Mouse (Mus musculus) heart, postnatal 0 days (tissue): ENCODE results near the gene Fgf8. TPM values are rescaled to one million over a fixed set of nuclear protein-coding genes. Genes with fewer than 3 reads are reported as not detected.

Experiments
- ATAC-seq: fragments of 200-750 bp; cut with Nextera tagmentation; 2 replicates; pipeline ENCODE4 v1.8.0; 2017; ENCODE audit warnings: low read depth, moderate number of reproducible peaks, moderate library complexity; ENCODE audit not compliant: insufficient read depth
- DNase-seq: peaks from one replicate; pipeline ENCODE4 v3.0.0-alpha.2; 2016; ENCODE audit warnings: low spot score
- H3K27ac ChIP-seq: fragments of 300-500 bp; sonication (generic); 2 replicates; pipeline ENCODE4 v1.5.1; 2014; ENCODE audit warnings: low read depth, mild to moderate bottlenecking
- H3K27me3 ChIP-seq: fragments of 300-500 bp; sonication (generic); 2 replicates; pipeline ENCODE4 v1.6.1; 2014; ENCODE audit warnings: low read length, mixed read lengths; ENCODE audit not compliant: control insufficient read depth, insufficient read depth
- H3K36me3 ChIP-seq: fragments of 300-500 bp; sonication (generic); replicated peaks from 2 replicates; pipeline ENCODE4 v1.6.1; 2014; ENCODE audit warnings: low read length, mixed read lengths; ENCODE audit not compliant: control insufficient read depth, insufficient read depth
- H3K4me1 ChIP-seq: fragments of 300-500 bp; sonication (generic); 2 replicates; pipeline ENCODE4 v1.6.1; 2014; ENCODE audit warnings: antibody characterized with exemption; ENCODE audit not compliant: control insufficient read depth, insufficient read depth
- H3K4me2 ChIP-seq: fragments of 300-500 bp; sonication (generic); 2 replicates; pipeline ENCODE4 v1.6.1; 2014; ENCODE audit warnings: low read depth, mild to moderate bottlenecking, low read length, moderate library complexity
- H3K4me3 ChIP-seq: fragments of 300-500 bp; sonication (generic); 2 replicates; pipeline ENCODE4 v1.5.1; 2014; ENCODE audit warnings: low read depth, low read length
- H3K9ac ChIP-seq: fragments of 300-500 bp; sonication (generic); replicated peaks from 2 replicates; pipeline ENCODE4 v1.6.1; 2014; ENCODE audit warnings: low read depth, low read length, mixed read lengths
- H3K9me3 ChIP-seq: fragments of 300-500 bp; sonication (generic); replicated peaks from 2 replicates; pipeline ENCODE4 v1.6.1; 2016; ENCODE audit warnings: low read length; ENCODE audit not compliant: control insufficient read depth
- CTCF ChIP-seq: IDR thresholded peaks from 2 replicates; pipeline ENCODE4 v1.5.1; 2016; ENCODE audit warnings: antibody characterized with exemption, control low read depth, low read depth
- EP300 ChIP-seq: IDR thresholded peaks from 2 replicates; pipeline ENCODE4 v1.6.1; 2016; ENCODE audit warnings: antibody characterized with exemption, low read depth
- WGBS: fragments of 180-500 bp; shearing (Covaris S2); extraction: QIAGEN DNeasy Blood & Tissue Kit; methylation state at CpG from one replicate; pipeline ENCODE4 v1.1.7; 2014; 5-methylcytosine and 5-hydroxymethylcytosine counted together
- polyA plus RNA-seq: library from polyadenylated mRNA; unstranded; fragments of >200 nt; fragmentation: Nextera tagmentation; extraction: Ambion mirVana; gene quantifications from 2 replicates; pipeline ENCODE4 v1.2.1, GENCODE M21; 2015
- total RNA-seq: library from RNA; depleted of rRNA; stranded (reverse); fragments of >200 nt; gene quantifications from 2 replicates; pipeline ENCODE4 v1.2.3, GENCODE M21; 2014; ENCODE audit warnings: low replicate concordance

The Fgf8 gene
- total and polyA plus RNA-seq, 2 experiments from 2014 or later: not detected

GRCm38 (mm10) chr19:45737846-45738484, 4.8 kb downstream of the Fgf8 start:
- Histone ChIP-seq H3K9ac (no peak overlapping the region), H3K36me3 (no peaks in the 10 kb centered on the region), H3K4me2 (no peak overlapping the region), H3K27ac (no peak overlapping the region), H3K27me3 (peaks cover 87% of the 10 kb centered on the region), H3K4me1 (peaks cover 6% of the 10 kb centered on the region; the same call in 1 of the 2 replicates), H3K4me3 (no peak overlapping the region), H3K9me3 (no peaks in the 10 kb centered on the region)
- WGBS: 90% methylated on average over 10 of the region's 10 CpGs
- ATAC-seq (no peak), DNase-seq (no peak)
- TF ChIP-seq EP300 (no peak), CTCF (no peak)

GRCm38 (mm10) chr19:45737208-45737845, 5.4 kb downstream of the Fgf8 start:
- peak overlapping the region; percentile 52 for H3K4me2 ChIP-seq
- H3K27ac ChIP-seq: no peak overlapping the region
- H3K4me1 ChIP-seq: peaks cover 6% of the 10 kb centered on the region; the same call in 1 of the 2 replicates
- ATAC-seq (peak; percentile 2; the same call in 1 of the 2 replicates), DNase-seq (no peak)
- peaks cover 89% of the 10 kb centered on the region for H3K27me3 ChIP-seq
- TF ChIP-seq CTCF (no peak), EP300 (no peak)
- 33% methylated on average over 23 of the region's 23 CpGs for WGBS
- no peak overlapping the region for H3K9ac ChIP-seq
- H3K9me3 ChIP-seq: no peaks in the 10 kb centered on the region
- peak overlapping the region; percentile 18 for H3K4me3 ChIP-seq
- no peaks in the 10 kb centered on the region for H3K36me3 ChIP-seq

GRCm38 (mm10) chr19:45736855-45737207, 5.9 kb downstream of the Fgf8 start:
- Histone ChIP-seq H3K27ac (no peak overlapping the region), H3K9ac (no peak overlapping the region)
- WGBS: 1% methylated on average over 28 of the region's 28 CpGs

GRCm38 (mm10) chr19:45736241-45736640, 6.5 kb downstream of the Fgf8 start:
- Histone ChIP-seq H3K4me2 (no peak overlapping the region), H3K9ac (no peak overlapping the region), H3K4me1 (peaks cover 6% of the 10 kb centered on the region; the same call in 1 of the 2 replicates), H3K4me3 (no peak overlapping the region), H3K27me3 (peaks cover 79% of the 10 kb centered on the region), H3K9me3 (no peaks in the 10 kb centered on the region), H3K36me3 (no peaks in the 10 kb centered on the region), H3K27ac (no peak overlapping the region)
- 35% methylated on average over 1 of the region's 1 CpGs for WGBS
- DNase-seq (no peak), ATAC-seq (no peak)
- TF ChIP-seq EP300: no peak
- no peak for TF ChIP-seq CTCF

More at GRCm38 (mm10) chr19:45736855-45737207, 5.9 kb downstream of the Fgf8 start:
- Histone ChIP-seq H3K4me3 (peak overlapping the region; percentile 18), H3K9me3 (no peaks in the 10 kb centered on the region), H3K4me1 (peaks cover 6% of the 10 kb centered on the region; the same call in 1 of the 2 replicates), H3K36me3 (no peaks in the 10 kb centered on the region), H3K4me2 (peak overlapping the region; percentile 52), H3K27me3 (peaks cover 85% of the 10 kb centered on the region)
- peak; percentile 80 for ATAC-seq
- TF ChIP-seq EP300 (no peak), CTCF (no peak)
- DNase-seq: peak; percentile 47

- H3K27ac ChIP-seq: no peak overlapping the region
- ATAC-seq: no peak
- no peaks in the 10 kb centered on the region for H3K36me3 ChIP-seq
- no peak overlapping the region for H3K4me3 ChIP-seq
- no peaks in the 10 kb centered on the region for H3K9me3 ChIP-seq
- peaks cover 65% of the 10 kb centered on the region for H3K27me3 ChIP-seq
- no peak for DNase-seq
- no peak overlapping the region for H3K9ac ChIP-seq
- no peak for TF ChIP-seq CTCF
- TF ChIP-seq EP300: no peak
- no peak overlapping the region for H3K4me2 ChIP-seq
- 56% methylated on average over 7 of the region's 7 CpGs for WGBS
- peaks cover 6% of the 10 kb centered on the region; the same call in 1 of the 2 replicates for H3K4me1 ChIP-seq
Observed at GRCm38 (mm10) chr19:45734762-45735161, 8.0 kb downstream of the Fgf8 start.
